Mouse (Mus musculus) lung, embryonic 14.5 days (tissue): ENCODE measurements around the gene Gm5105. TPM values are rescaled to one million over a fixed set of nuclear protein-coding genes. Genes with fewer than 3 reads are reported as not detected.

Experiments used
- ATAC-seq: fragments of 200-750 bp; cut with Nextera tagmentation; 2 replicates; pipeline ENCODE4 v1.8.0; 2017; ENCODE audit warnings: mild to moderate bottlenecking, moderate TSS enrichment, moderate library complexity; ENCODE audit not compliant: insufficient read depth
- DNase-seq: peaks from one replicate; pipeline ENCODE4 v3.0.0-alpha.2; 2015
- H3K27ac ChIP-seq: fragments of 300-500 bp; sonication (generic); 2 replicates; pipeline ENCODE4 v1.5.1; 2014; ENCODE audit warnings: low read depth, mild to moderate bottlenecking, moderate library complexity
- H3K27me3 ChIP-seq: fragments of 300-500 bp; sonication (generic); 2 replicates; pipeline ENCODE4 v1.6.1; 2014; ENCODE audit warnings: low read length, control low read depth; ENCODE audit not compliant: insufficient read depth
- H3K36me3 ChIP-seq: fragments of 300-500 bp; sonication (generic); 2 replicates; pipeline ENCODE4 v1.6.1; 2014; ENCODE audit warnings: control low read depth; ENCODE audit not compliant: insufficient read depth
- H3K4me1 ChIP-seq: fragments of 300-500 bp; sonication (generic); 2 replicates; pipeline ENCODE4 v1.6.1; 2014; ENCODE audit warnings: antibody characterized with exemption, control low read depth; ENCODE audit not compliant: insufficient read depth
- H3K4me2 ChIP-seq: fragments of 300-500 bp; sonication (generic); 2 replicates; pipeline ENCODE4 v1.6.1; 2014; ENCODE audit warnings: mild to moderate bottlenecking
- H3K4me3 ChIP-seq: fragments of 300-500 bp; sonication (generic); 2 replicates; pipeline ENCODE4 v1.5.1; 2014; ENCODE audit warnings: low read depth, low read length
- H3K9ac ChIP-seq: fragments of 300-500 bp; sonication (generic); 2 replicates; pipeline ENCODE4 v1.6.1; 2014
- H3K9me3 ChIP-seq: fragments of 300-500 bp; sonication (generic); 2 replicates; pipeline ENCODE4 v1.6.1; 2016; ENCODE audit warnings: low read depth, low read length, control low read depth
- CTCF ChIP-seq: IDR thresholded peaks from 2 replicates; pipeline ENCODE4 v1.5.1; 2016; ENCODE audit warnings: antibody characterized with exemption, low read depth
- WGBS: fragments of 180-500 bp; shearing (Covaris S2); extraction: QIAGEN DNeasy Blood & Tissue Kit; methylation state at CpG from one replicate; pipeline ENCODE4 v1.1.7; 2014; 5-methylcytosine and 5-hydroxymethylcytosine counted together
- polyA plus RNA-seq: library from polyadenylated mRNA; unstranded; fragments of >200 nt; fragmentation: Nextera tagmentation; extraction: Ambion mirVana; gene quantifications from 2 replicates; pipeline ENCODE4 v1.2.1, GENCODE M21; 2014

The Gm5105 gene
- polyA plus RNA-seq, 1 experiment from 2014 or later: not detected

DNA sequence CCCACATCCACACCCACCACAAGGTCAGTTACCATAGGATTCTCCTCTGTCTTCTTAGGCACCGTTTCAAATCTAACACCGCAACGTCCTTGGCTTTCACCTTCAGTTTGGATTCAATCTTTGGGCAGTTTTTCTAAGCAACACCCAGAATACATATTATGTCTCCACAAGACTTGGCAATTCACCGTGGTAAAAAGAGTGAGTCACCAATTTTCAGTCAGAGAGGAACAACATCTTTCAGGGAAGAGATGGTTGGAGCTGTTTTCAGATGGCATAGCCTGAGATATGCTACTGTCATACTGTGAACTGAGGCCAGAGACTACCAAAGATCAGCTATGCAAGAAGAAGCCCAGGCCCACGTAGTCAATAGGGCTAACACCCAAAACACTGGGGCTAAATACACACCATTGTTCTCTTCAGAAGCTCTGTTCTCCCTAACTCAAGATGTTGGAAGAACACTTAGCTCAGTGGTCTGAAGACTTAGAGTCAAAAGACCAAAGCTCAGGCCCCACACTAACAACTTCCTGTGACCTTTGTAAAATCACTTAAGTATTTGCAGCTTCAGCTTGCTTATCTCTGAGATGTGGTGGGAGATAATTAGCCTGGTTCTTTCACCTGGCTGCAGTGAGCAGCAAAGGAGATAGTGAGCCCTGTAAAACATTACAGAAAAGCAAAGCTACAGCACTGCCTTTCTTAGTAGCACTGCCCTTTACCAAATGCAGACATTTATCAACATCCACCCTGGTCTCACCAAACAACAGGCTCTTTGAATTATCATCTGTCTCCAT, 39.4 kb downstream of the Gm5105 start:
- no peak for ATAC-seq
- Histone ChIP-seq H3K9me3 (no peaks in the 10 kb centered on the region), H3K36me3 (no peaks in the 10 kb centered on the region), H3K4me3 (no peak overlapping the region), H3K27ac (no peak overlapping the region), H3K9ac (no peak overlapping the region), H3K4me1 (no peaks in the 10 kb centered on the region), H3K4me2 (no peak overlapping the region), H3K27me3 (no peaks in the 10 kb centered on the region)
- no peak for TF ChIP-seq CTCF
- WGBS: 73% methylated on average over 5 of the region's 5 CpGs
- DNase-seq: no peak

DNA sequence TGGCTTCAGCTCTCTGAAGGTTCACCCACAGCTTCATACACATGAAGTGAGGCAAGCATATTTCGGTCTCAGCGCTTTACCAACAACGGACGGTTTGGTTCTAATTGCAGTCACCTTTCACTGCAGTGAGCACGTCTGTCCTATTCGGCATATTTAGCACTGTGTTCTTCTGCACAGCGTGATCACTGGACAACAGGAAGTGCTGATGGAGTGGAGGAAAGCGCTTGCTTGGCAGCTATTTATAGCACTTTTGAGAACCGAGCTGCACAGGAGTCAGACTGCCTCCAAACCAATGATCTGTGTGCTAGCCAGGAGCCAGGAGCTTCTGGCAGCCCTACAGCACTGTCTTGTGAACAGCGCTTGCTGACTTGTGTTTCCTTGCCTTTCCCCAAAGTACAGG, 40.9 kb downstream of the Gm5105 start:
- H3K4me3 ChIP-seq: no peak overlapping the region
- no peak overlapping the region for H3K27ac ChIP-seq
- no peaks in the 10 kb centered on the region for H3K27me3 ChIP-seq
- ATAC-seq (0 out of 2 replicates have a peak, but pooled peaks have one; percentile 21), DNase-seq (peak; percentile 41)
- H3K4me1 ChIP-seq: no peaks in the 10 kb centered on the region
- WGBS: 57% methylated on average over 10 of the region's 10 CpGs
- no peak for TF ChIP-seq CTCF
- no peaks in the 10 kb centered on the region for H3K9me3 ChIP-seq
- no peaks in the 10 kb centered on the region for H3K36me3 ChIP-seq
- no peak overlapping the region for H3K4me2 ChIP-seq
- H3K9ac ChIP-seq: no peak overlapping the region

DNA sequence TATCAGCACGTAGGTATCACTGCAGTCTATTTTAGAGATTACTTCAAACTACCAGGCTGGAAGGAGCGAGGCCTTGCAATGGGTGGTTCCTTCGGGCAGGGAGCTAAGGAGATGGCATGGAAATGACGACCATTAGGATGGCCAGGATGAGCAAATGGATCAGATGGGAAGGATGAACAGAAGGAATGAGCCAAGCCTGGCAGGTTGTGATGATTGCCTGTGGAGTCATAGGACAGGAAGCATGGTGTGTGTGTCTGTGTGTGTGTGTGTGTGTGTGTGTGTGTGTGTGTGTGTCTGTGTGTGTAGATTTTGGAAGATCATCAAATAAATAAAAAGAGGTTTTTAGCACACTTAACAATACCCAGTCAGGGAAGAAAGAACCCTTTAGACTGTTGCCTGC, 44.5 kb downstream of the Gm5105 start:
- 85% methylated on average over 4 of the region's 4 CpGs for whole genome bisulfite sequencing
- Histone ChIP-seq H3K9me3 (no peaks in the 10 kb centered on the region), H3K4me1 (no peaks in the 10 kb centered on the region), H3K27me3 (no peaks in the 10 kb centered on the region), H3K27ac (no peak overlapping the region), H3K4me3 (no peak overlapping the region), H3K36me3 (no peaks in the 10 kb centered on the region), H3K4me2 (no peak overlapping the region), H3K9ac (no peak overlapping the region)
- ATAC-seq (no peak), DNase-seq (no peak)
- no peak for TF ChIP-seq CTCF

DNA sequence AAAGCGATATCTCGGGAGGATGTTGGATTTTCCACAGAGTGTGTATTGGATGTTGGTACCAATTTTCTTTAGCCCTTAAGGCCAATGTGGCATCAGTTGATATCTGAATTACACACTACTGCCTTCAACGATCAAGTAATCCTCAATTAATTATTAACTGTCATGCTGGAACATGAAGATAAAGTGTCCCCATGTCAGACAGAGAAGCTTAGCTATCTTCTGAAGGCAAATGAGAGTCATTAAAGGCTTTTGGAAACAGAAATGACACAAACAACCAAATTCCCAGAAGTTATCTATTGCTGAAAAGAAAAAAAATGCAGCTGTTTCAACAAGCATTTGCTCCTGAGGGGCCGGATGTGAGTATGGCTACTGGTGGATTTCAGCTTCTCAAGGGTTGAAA, 45.2 kb downstream of the Gm5105 start:
- ATAC-seq: no peak
- DNase-seq: no peak
- 72% methylated on average over 4 of the region's 4 CpGs for WGBS
- TF ChIP-seq CTCF: no peak
- no peak overlapping the region for H3K9ac ChIP-seq
- no peaks in the 10 kb centered on the region for H3K9me3 ChIP-seq
- H3K27ac ChIP-seq: no peak overlapping the region
- H3K27me3 ChIP-seq: no peaks in the 10 kb centered on the region
- no peaks in the 10 kb centered on the region for H3K4me1 ChIP-seq
- H3K4me3 ChIP-seq: no peak overlapping the region
- H3K36me3 ChIP-seq: no peaks in the 10 kb centered on the region
- H3K4me2 ChIP-seq: no peak overlapping the region

DNA sequence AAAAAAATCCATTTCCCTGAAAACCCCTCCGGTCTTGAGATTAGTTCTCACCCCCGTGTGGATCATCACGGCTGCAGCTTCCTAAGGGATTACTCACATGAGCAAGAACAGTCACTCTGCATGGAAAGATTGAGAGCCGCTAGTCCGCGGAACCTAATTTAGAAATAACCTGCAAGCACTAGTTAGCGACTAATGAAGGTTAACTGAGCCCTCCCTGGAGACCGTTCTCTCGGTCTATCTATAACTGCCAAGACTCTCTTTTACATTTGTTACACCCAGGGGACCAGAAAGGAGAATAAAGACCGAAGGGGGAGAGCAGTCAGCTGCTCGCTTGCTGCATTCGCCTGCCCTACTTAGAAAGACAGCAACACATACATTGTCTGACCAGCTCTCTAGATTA, 50.4 kb downstream of the Gm5105 start:
- DNase-seq (no peak), ATAC-seq (no peak)
- Histone ChIP-seq H3K9ac (no peak overlapping the region), H3K4me1 (no peaks in the 10 kb centered on the region), H3K9me3 (no peaks in the 10 kb centered on the region), H3K36me3 (no peaks in the 10 kb centered on the region), H3K27ac (no peak overlapping the region), H3K4me2 (no peak overlapping the region), H3K27me3 (no peaks in the 10 kb centered on the region), H3K4me3 (no peak overlapping the region)
- no peak for TF ChIP-seq CTCF
- 89% methylated on average over 12 of the region's 12 CpGs for WGBS

DNA sequence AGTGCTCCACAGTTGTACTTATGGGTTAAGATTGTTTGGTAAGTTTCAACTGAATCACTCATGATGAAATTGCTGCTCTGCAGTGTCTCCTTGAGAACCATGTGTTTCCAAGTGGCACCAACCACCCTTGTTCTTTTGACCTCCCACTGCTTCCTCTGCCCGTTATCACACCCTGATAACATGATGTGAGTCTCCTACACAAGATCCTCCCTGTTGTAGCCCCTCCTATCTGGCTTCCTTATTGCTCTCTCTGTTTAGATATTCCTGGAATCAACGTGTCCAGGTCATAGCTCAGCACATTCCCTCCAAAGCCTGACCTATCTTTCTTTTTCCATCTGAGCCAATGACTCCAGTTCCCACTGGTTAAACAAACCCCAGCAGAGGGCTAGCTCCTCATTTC, 52.5 kb downstream of the Gm5105 start:
- Histone ChIP-seq H3K9me3 (no peaks in the 10 kb centered on the region), H3K27me3 (no peaks in the 10 kb centered on the region), H3K36me3 (no peaks in the 10 kb centered on the region), H3K9ac (no peak overlapping the region), H3K27ac (no peak overlapping the region), H3K4me3 (no peak overlapping the region), H3K4me1 (no peaks in the 10 kb centered on the region), H3K4me2 (no peak overlapping the region)
- TF ChIP-seq CTCF: no peak
- DNase-seq: no peak
- no peak for ATAC-seq
- WGBS: 54% methylated on average over 2 of the region's 2 CpGs

DNA sequence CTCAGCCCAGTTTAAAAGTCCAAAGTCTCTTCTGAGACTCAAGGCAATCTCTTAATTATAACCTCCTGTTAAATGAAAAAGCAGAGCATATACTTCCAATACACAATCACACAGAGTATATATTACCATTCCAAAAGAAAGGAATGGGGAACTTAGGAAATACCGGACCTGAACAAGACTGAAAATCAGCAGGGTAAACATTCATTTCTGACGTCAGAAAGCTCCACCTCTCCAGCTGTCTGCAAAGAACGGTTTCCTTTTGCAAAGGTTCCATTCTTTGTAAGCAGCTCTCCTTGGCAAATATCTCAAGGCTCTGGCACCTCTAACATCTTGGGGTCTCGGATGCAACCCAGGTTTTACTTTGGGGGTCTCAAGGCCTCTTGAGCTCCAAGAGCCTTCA, 54.8 kb downstream of the Gm5105 start:
- TF ChIP-seq CTCF: no peak
- H3K9me3 ChIP-seq: no peaks in the 10 kb centered on the region
- no peak overlapping the region for H3K4me3 ChIP-seq
- ATAC-seq: no peak
- H3K4me1 ChIP-seq: 0 out of 2 replicates have a peak, but pooled peaks cover 5% of the 10 kb centered on the region
- no peaks in the 10 kb centered on the region for H3K27me3 ChIP-seq
- no peak overlapping the region for H3K4me2 ChIP-seq
- H3K27ac ChIP-seq: no peak overlapping the region
- DNase-seq: peak; percentile 41
- 25% methylated on average over 4 of the region's 4 CpGs for WGBS
- H3K9ac ChIP-seq: no peak overlapping the region
- no peaks in the 10 kb centered on the region for H3K36me3 ChIP-seq
